Mouse (Mus musculus): Measurements from ENCODE around the gene Snrnp27.

DNA sequence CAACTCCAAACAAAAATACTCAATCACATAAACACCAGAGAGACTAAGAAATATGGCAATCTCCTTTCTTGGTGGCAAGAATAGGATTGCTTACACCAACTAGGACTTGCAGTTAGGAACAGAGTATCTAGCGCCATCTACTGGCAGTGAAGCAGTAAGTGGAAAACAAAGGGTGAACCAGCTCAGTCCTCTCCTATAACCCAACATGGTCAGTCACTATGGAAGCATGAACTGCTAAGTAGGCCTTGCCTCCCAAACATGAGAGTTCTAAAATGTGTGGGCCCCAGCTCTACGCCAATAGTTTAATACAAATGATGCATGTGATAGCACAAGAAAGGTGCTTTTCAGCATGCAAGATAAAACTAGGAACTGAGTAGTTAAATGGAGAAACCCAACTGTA is 13.4 kb downstream of the Snrnp27 start:
- TF ChIP-seq CTCF (IDR thresholded peaks at IDR 0.05; ENCODE audit: borderline replicate concordance, insufficient read depth, low read depth, low read length) (peak; percentile 71; the same call in 1 of the 2 replicates), POLR2A (IDR thresholded peaks at IDR 0.05; ENCODE audit: borderline replicate concordance, insufficient read depth, low read length) (no peak)

All from cerebellum, adult 2 months (tissue).